Mouse (Mus musculus): ENCODE measurements around the gene Pafah2. TPM values are rescaled to one million over a fixed set of nuclear protein-coding genes. Genes with fewer than 3 reads are reported as not detected.
A peak's percentile ranks its signal among the peaks of the same experiment; 100 is the strongest.

The Pafah2 gene
- 5.8 and 8.8 TPM in 2 replicates for polyA plus RNA-seq (2011; ENCODE audit: insufficient read depth, insufficient read length, low replicate concordance, missing spikeins)

GRCm38 (mm10) chr4:134395977-134396825 lies at the start of gene Pafah2:
TSS of gene Pafah2 (plus strand) at chr4:134396320.
- Histone ChIP-seq H3K27ac (ENCODE audit: control insufficient read depth, insufficient read depth, low read depth, low read length, poor library complexity) (peak within 1 kb of the TSS; percentile 42), H3K4me3 (replicated peaks; ENCODE audit: control insufficient read depth, low read depth, low read length) (peak within 1 kb of the TSS; percentile 60), H3K4me1 (ENCODE audit: control insufficient read depth, insufficient read depth, low read length) (peaks cover 5% of the 10 kb centered on the region; the same call in 1 of the 2 replicates)
- TF ChIP-seq CTCF (IDR thresholded peaks at IDR 0.05; ENCODE audit: control insufficient read depth, insufficient read depth, low read length): peak; percentile 96
- TF ChIP-seq POLR2A (IDR thresholded peaks at IDR 0.05; ENCODE audit: borderline replicate concordance, control insufficient read depth, low read depth, low read length): peak; percentile 21; the same call in 1 of the 2 replicates
- WGBS: under 1% methylated on average over 31 of the region's 31 CpGs

DNA sequence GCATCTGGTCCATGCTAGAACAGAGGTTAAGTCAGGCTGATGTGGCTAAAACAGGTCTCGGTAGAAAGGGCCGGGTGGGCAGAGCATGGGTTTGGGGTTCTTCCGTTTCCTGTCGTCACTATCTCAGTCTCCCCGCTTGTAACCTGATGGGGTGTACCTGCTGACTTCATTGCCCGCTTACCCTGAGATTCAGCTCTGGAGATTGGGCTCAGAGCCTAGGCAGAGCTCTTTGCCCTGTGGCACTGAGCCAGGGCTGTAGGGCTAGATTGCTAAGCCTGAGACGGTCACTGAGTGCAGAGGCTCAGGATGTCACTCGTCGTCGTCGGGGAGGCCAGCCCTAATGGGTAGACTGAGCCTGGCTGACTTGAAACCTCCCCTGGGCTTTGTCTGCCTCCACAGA lies 48.0 kb upstream of the Pafah2 start:
- Histone ChIP-seq H3K27ac (ENCODE audit: control insufficient read depth, insufficient read depth, low read depth, low read length, poor library complexity) (no peak overlapping the region), H3K4me1 (ENCODE audit: control insufficient read depth, insufficient read depth, low read length) (no peaks in the 10 kb centered on the region), H3K4me3 (replicated peaks; ENCODE audit: control insufficient read depth, low read depth, low read length) (no peak overlapping the region)
- 78% methylated on average over 11 of the region's 11 CpGs for WGBS
- TF ChIP-seq POLR2A (IDR thresholded peaks at IDR 0.05; ENCODE audit: borderline replicate concordance, control insufficient read depth, low read depth, low read length): no peak
- no peak for TF ChIP-seq CTCF (IDR thresholded peaks at IDR 0.05; ENCODE audit: control insufficient read depth, insufficient read depth, low read length)

DNA sequence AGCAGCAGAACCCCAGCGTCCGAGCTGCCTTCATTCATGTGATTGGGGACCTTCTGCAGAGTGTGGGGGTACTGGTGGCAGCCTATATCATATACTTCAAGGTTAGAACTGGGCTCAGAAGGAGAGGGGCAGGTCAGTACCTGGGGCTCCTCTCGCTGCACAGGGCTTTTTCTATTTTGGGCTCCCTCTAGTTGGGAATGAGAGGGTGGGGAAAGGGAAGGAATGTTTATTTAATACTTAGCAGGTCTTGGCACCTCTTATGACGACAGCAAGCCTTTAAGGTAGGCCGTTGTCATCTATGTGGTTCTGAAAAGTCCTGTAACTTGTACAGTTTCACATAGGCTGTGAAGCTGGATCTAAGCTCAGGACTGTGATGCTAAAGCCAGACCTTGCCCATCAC lies 47.6 kb upstream of the Pafah2 start:
- H3K27ac ChIP-seq (ENCODE audit: control insufficient read depth, insufficient read depth, low read depth, low read length, poor library complexity): no peak overlapping the region
- H3K4me1 ChIP-seq (ENCODE audit: control insufficient read depth, insufficient read depth, low read length): no peaks in the 10 kb centered on the region
- WGBS: 79% methylated on average over 5 of the region's 5 CpGs
- H3K4me3 ChIP-seq (replicated peaks; ENCODE audit: control insufficient read depth, low read depth, low read length): no peak overlapping the region
- TF ChIP-seq CTCF (IDR thresholded peaks at IDR 0.05; ENCODE audit: control insufficient read depth, insufficient read depth, low read length) (no peak), POLR2A (IDR thresholded peaks at IDR 0.05; ENCODE audit: borderline replicate concordance, control insufficient read depth, low read depth, low read length) (no peak)

- H3K4me1 ChIP-seq (ENCODE audit: control insufficient read depth, insufficient read depth, low read length): no peaks in the 10 kb centered on the region
- no peak overlapping the region for H3K4me3 ChIP-seq (replicated peaks; ENCODE audit: control insufficient read depth, low read depth, low read length)
- WGBS: 82% methylated on average over 7 of the region's 7 CpGs
- no peak overlapping the region for H3K27ac ChIP-seq (ENCODE audit: control insufficient read depth, insufficient read depth, low read depth, low read length, poor library complexity)
- TF ChIP-seq POLR2A (IDR thresholded peaks at IDR 0.05; ENCODE audit: borderline replicate concordance, control insufficient read depth, low read depth, low read length) (no peak), CTCF (IDR thresholded peaks at IDR 0.05; ENCODE audit: control insufficient read depth, insufficient read depth, low read length) (no peak)
Measured at GRCm38 (mm10) chr4:134349829-134350228, 46.3 kb upstream of the Pafah2 start.

DNA sequence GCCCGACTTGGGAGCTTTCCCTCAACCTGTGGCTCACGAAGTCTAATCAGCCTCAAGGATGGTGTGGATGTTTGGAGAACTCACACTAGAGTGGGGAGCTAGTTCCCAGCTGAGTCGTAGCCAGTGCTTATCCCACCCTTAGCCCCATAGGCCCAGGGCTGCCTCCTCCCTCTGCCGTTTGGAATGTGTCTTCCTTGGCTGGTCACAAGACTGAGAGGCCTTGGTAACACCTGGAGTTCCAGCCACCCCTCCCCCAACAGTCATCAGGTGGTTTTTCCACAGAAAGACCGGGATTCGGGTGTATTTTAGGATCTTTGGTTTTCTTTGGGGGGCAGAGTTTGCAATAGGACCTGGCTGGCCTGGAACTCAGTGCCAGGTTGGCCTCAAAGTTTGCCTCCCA lies 45.5 kb upstream of the Pafah2 start:
- WGBS: 78% methylated on average over 6 of the region's 6 CpGs
- no peak overlapping the region for H3K27ac ChIP-seq (ENCODE audit: control insufficient read depth, insufficient read depth, low read depth, low read length, poor library complexity)
- no peak for TF ChIP-seq CTCF (IDR thresholded peaks at IDR 0.05; ENCODE audit: control insufficient read depth, insufficient read depth, low read length)
- no peak for TF ChIP-seq POLR2A (IDR thresholded peaks at IDR 0.05; ENCODE audit: borderline replicate concordance, control insufficient read depth, low read depth, low read length)
- no peaks in the 10 kb centered on the region for H3K4me1 ChIP-seq (ENCODE audit: control insufficient read depth, insufficient read depth, low read length)
- no peak overlapping the region for H3K4me3 ChIP-seq (replicated peaks; ENCODE audit: control insufficient read depth, low read depth, low read length)

GRCm38 (mm10) chr4:134351329-134352260 lies 44.5 kb upstream of the Pafah2 start:
- no peak overlapping the region for H3K4me3 ChIP-seq (replicated peaks; ENCODE audit: control insufficient read depth, low read depth, low read length)
- no peak overlapping the region for H3K27ac ChIP-seq (ENCODE audit: control insufficient read depth, insufficient read depth, low read depth, low read length, poor library complexity)
- no peaks in the 10 kb centered on the region for H3K4me1 ChIP-seq (ENCODE audit: control insufficient read depth, insufficient read depth, low read length)
- no peak for TF ChIP-seq POLR2A (IDR thresholded peaks at IDR 0.05; ENCODE audit: borderline replicate concordance, control insufficient read depth, low read depth, low read length)
- no peak for TF ChIP-seq CTCF (IDR thresholded peaks at IDR 0.05; ENCODE audit: control insufficient read depth, insufficient read depth, low read length)
- 60% methylated on average over 18 of the region's 18 CpGs for WGBS

DNA sequence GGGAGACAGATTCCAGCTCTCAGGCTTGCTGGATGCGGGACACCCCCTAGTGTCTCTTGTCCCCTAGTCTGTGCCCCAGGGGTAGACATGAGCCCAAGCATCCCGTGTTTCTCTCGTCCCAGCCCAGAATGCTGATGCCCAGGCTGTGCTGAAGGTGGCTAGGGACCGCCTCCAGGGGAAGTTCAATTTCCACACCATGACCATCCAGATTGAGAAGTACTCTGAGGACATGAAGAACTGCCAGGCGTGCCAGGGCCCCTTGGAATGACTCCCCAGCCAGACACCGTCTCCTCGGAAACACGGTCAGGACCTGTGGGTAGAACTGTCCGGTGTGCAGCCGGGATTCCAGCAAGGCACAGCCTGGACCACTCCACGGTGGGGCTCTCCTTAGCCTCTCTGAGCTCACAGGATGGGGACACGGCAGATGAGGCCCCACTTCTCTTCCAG lies 43.8 kb upstream of the Pafah2 start:
- H3K4me1 ChIP-seq (ENCODE audit: control insufficient read depth, insufficient read depth, low read length): no peaks in the 10 kb centered on the region
- H3K4me3 ChIP-seq (replicated peaks; ENCODE audit: control insufficient read depth, low read depth, low read length): no peak overlapping the region
- H3K27ac ChIP-seq (ENCODE audit: control insufficient read depth, insufficient read depth, low read depth, low read length, poor library complexity): no peak overlapping the region
- TF ChIP-seq POLR2A (IDR thresholded peaks at IDR 0.05; ENCODE audit: borderline replicate concordance, control insufficient read depth, low read depth, low read length): no peak
- TF ChIP-seq CTCF (IDR thresholded peaks at IDR 0.05; ENCODE audit: control insufficient read depth, insufficient read depth, low read length): no peak
- WGBS: 74% methylated on average over 12 of the region's 12 CpGs

- no peaks in the 10 kb centered on the region for H3K4me1 ChIP-seq (ENCODE audit: control insufficient read depth, insufficient read depth, low read length)
- TF ChIP-seq CTCF (IDR thresholded peaks at IDR 0.05; ENCODE audit: control insufficient read depth, insufficient read depth, low read length) (no peak), POLR2A (IDR thresholded peaks at IDR 0.05; ENCODE audit: borderline replicate concordance, control insufficient read depth, low read depth, low read length) (no peak)
- no peak overlapping the region for H3K27ac ChIP-seq (ENCODE audit: control insufficient read depth, insufficient read depth, low read depth, low read length, poor library complexity)
- 80% methylated on average over 7 of the region's 7 CpGs for WGBS
- no peak overlapping the region for H3K4me3 ChIP-seq (replicated peaks; ENCODE audit: control insufficient read depth, low read depth, low read length)
Measured at GRCm38 (mm10) chr4:134352929-134353328, 43.2 kb upstream of the Pafah2 start.

Data from bone marrow, adult 2 months (tissue).